Comparison of ENCODE assay signal across 8 mouse cellular contexts in the genomic region with DNA sequence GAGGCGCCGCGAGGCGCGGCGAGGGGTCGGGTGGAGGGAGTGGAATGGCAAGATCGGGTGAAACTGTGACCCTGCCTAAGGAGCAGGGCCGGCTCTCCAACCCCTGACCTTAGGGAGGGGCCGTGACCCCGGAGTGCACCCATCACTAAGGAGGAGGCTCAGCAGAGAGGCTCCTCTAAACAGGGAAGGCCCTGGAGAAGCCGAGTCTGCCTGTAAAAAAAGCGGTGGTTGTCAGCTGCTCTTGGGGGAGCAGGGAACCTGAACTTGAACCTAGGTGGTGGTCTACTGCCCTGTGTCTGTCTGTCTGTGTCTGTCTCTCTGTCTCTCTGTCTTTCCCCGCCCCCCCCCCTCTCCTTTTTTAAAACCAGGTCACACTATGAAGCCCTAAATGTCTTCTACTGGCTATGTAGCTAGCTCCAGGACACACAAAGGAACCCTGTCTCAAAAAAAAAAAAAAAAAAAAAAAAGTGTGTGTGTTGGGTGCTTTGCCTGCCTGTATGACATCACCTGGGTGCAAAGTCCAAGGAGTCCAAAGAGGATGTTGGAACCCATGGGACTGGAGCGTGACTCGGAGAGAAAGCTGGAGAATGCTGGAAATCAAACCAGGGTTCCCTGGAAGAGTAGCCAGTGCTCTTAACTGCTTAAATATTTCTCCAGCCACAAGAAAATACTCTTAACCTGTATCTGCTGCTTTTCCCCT. TPM values are rescaled to one million over a fixed set of nuclear protein-coding genes. Genes with fewer than 3 reads are reported as not detected.
DNase-seq lines count a peak whose midpoint lies in the region; ATAC-seq and TF ChIP-seq lines count a peak whose summit lies in the region.

No protein-coding gene starts in this region.

- ATAC-seq in activated CD4-positive, CD25-positive, alpha-beta regulatory T cell, adult 4 months: peak; percentile 8
- peak; percentile 61 for ATAC-seq in forebrain, postnatal 0 days
- no peak; the same call in 1 of the 2 replicates for ATAC-seq in midbrain, embryonic 11.5 days (ENCODE audit: low FRiP score)

- peak overlapping the region; percentile 98 for H3K27ac ChIP-seq in cerebellum, adult 2 months (ENCODE audit: insufficient read depth, low read length)
- peak overlapping the region; percentile 93 for H3K27ac ChIP-seq in forebrain, postnatal 0 days (ENCODE audit: low read depth, low read length)
- peak overlapping the region; percentile 69; the same call in 1 of the 2 replicates for H3K27ac ChIP-seq in midbrain, embryonic 11.5 days (ENCODE audit: low read depth, low read length)

- DNase-seq in cerebellum, adult 2 months: peak in 1 of 2 experiments; percentile 33
- DNase-seq in cerebellum, adult 11 months: no peak
- DNase-seq in forebrain, postnatal 0 days: no peak
- DNase-seq in kidney, postnatal 14 days: peak; percentile 82
- peak; percentile 97 for DNase-seq in midbrain, embryonic 11.5 days (ENCODE audit: low spot score, missing footprints)
- DNase-seq in frontal cortex, postnatal 36 days (ENCODE audit: low spot score in 2 of 2): no peak
- no peak for DNase-seq in left cerebral cortex, adult 9 months (ENCODE audit: low spot score in 2 of 2)

- WGBS in cerebellum, adult 2 months: 2% methylated on average over 16 of the region's 16 CpGs
- 12% methylated on average over 16 of the region's 16 CpGs for WGBS in forebrain, postnatal 0 days
- 12% methylated on average over 16 of the region's 16 CpGs for WGBS in midbrain, embryonic 11.5 days

- no peak for TF ChIP-seq POLR2A in cerebellum, adult 2 months (IDR thresholded peaks at IDR 0.05; ENCODE audit: borderline replicate concordance, insufficient read depth, low read length)

- H3K36me3 ChIP-seq in forebrain, postnatal 0 days (ENCODE audit: insufficient read depth): peaks cover 6% of the 10 kb centered on the region; the same call in 1 of the 2 replicates
- H3K36me3 ChIP-seq in midbrain, embryonic 11.5 days (ENCODE audit: control insufficient read depth, insufficient read depth, low read length): no peaks in the 10 kb centered on the region

- H3K9me3 ChIP-seq in forebrain, postnatal 0 days (ENCODE audit: low read length): no peaks in the 10 kb centered on the region
- H3K9me3 ChIP-seq in midbrain, embryonic 11.5 days (ENCODE audit: control insufficient read depth, low read length): no peaks in the 10 kb centered on the region

- peak overlapping the region; percentile 90 for H3K4me2 ChIP-seq in forebrain, postnatal 0 days (ENCODE audit: low read depth)
- H3K4me2 ChIP-seq in midbrain, embryonic 11.5 days: peak overlapping the region; percentile 72

- peak overlapping the region; percentile 99 for H3K9ac ChIP-seq in forebrain, postnatal 0 days
- peak overlapping the region; percentile 98 for H3K9ac ChIP-seq in midbrain, embryonic 11.5 days (ENCODE audit: low read length)

- no peak for TF ChIP-seq CTCF in cerebellum, adult 2 months (IDR thresholded peaks at IDR 0.05; ENCODE audit: borderline replicate concordance, insufficient read depth, low read depth, low read length)
- TF ChIP-seq CTCF in forebrain, postnatal 0 days (IDR thresholded peaks at IDR 0.05; ENCODE audit: low read depth): no peak

- peaks cover 14% of the 10 kb centered on the region; the same call in 1 of the 2 replicates for H3K4me1 ChIP-seq in cerebellum, adult 2 months (ENCODE audit: control insufficient read depth, insufficient read depth, low read length)
- H3K4me1 ChIP-seq in forebrain, postnatal 0 days (ENCODE audit: insufficient read depth): peaks cover 14% of the 10 kb centered on the region; the same call in 1 of the 2 replicates
- peaks cover 8% of the 10 kb centered on the region; the same call in 1 of the 2 replicates for H3K4me1 ChIP-seq in midbrain, embryonic 11.5 days (ENCODE audit: control insufficient read depth, insufficient read depth, low read length)

- no peaks in the 10 kb centered on the region for H3K27me3 ChIP-seq in cerebellum, adult 2 months (ENCODE audit: control insufficient read depth, insufficient read depth, low read length)
- no peaks in the 10 kb centered on the region for H3K27me3 ChIP-seq in forebrain, postnatal 0 days (ENCODE audit: insufficient read depth, low read length)
- H3K27me3 ChIP-seq in midbrain, embryonic 11.5 days (ENCODE audit: control insufficient read depth, insufficient read depth, low read length): no peaks in the 10 kb centered on the region

- H3K4me3 ChIP-seq in cerebellum, adult 2 months (replicated peaks; ENCODE audit: insufficient read depth, low read depth, low read length): peak overlapping the region; percentile 95
- H3K4me3 ChIP-seq in forebrain, postnatal 0 days (ENCODE audit: low read depth, low read length): peak overlapping the region; percentile 59
- peak overlapping the region; percentile 74 for H3K4me3 ChIP-seq in midbrain, embryonic 11.5 days (ENCODE audit: low read depth, low read length)

RNA-seq across cellular contexts. Expression of a gene that starts 13.5 kb away (rescaled TPM):
- polyA plus RNA-seq in cerebellum, adult 2 months (2012; rRNA removed): 278 and 280 TPM in 2 replicates
- polyA plus RNA-seq in activated CD4-positive, CD25-positive, alpha-beta regulatory T cell, adult 4 months (2017; shearing (Covaris generic)): 100 to 1,000 TPM; 119 to 121 TPM
- 156 and 190 TPM in 2 replicates for total RNA-seq in forebrain, postnatal 0 days (2014; rRNA removed)
- 248 and 283 TPM in 2 replicates for polyA plus RNA-seq in forebrain, postnatal 0 days (2015; fragmentation: Nextera tagmentation; extraction: Ambion mirVana)
- 200 and 204 TPM in 2 replicates for polyA plus RNA-seq in midbrain, embryonic 11.5 days (2014; fragmentation: Nextera tagmentation; extraction: Ambion mirVana)

RNA-seq across cellular contexts. Expression of a gene that starts 13.6 kb away (rescaled TPM):
- polyA plus RNA-seq in cerebellum, adult 2 months (2012; rRNA removed): 33.1 and 33.7 TPM in 2 replicates
- polyA plus RNA-seq in activated CD4-positive, CD25-positive, alpha-beta regulatory T cell, adult 4 months (2017; shearing (Covaris generic)): 10 to 100 TPM; 34.3 to 37.8 TPM
- total RNA-seq in forebrain, postnatal 0 days (2014; rRNA removed): 49.5 and 59.4 TPM in 2 replicates
- 54.3 and 60.3 TPM in 2 replicates for polyA plus RNA-seq in forebrain, postnatal 0 days (2015; fragmentation: Nextera tagmentation; extraction: Ambion mirVana)
- 45.3 and 48.8 TPM in 2 replicates for polyA plus RNA-seq in midbrain, embryonic 11.5 days (2014; fragmentation: Nextera tagmentation; extraction: Ambion mirVana)

RNA-seq across cellular contexts. Expression of a gene that starts 22.0 kb away (rescaled TPM):
- 91.1 and 95.2 TPM in 2 replicates for polyA plus RNA-seq in cerebellum, adult 2 months (2012; rRNA removed)
- 10 to 100 TPM; 44.5 to 53.3 TPM for polyA plus RNA-seq in activated CD4-positive, CD25-positive, alpha-beta regulatory T cell, adult 4 months (2017; shearing (Covaris generic))
- 74.5 and 83.7 TPM in 2 replicates for total RNA-seq in forebrain, postnatal 0 days (2014; rRNA removed)
- polyA plus RNA-seq in forebrain, postnatal 0 days (2015; fragmentation: Nextera tagmentation; extraction: Ambion mirVana): 56.9 and 72.2 TPM in 2 replicates
- polyA plus RNA-seq in midbrain, embryonic 11.5 days (2014; fragmentation: Nextera tagmentation; extraction: Ambion mirVana): 99.8 and 103 TPM in 2 replicates

RNA-seq across cellular contexts. Expression of a gene that starts 32.5 kb away (rescaled TPM):
- 234 and 254 TPM in 2 replicates for polyA plus RNA-seq in cerebellum, adult 2 months (2012; rRNA removed)
- 1 to 10 TPM in 1 of 2 experiments, under 1 TPM in 1; 0.89 to 1.5 TPM for polyA plus RNA-seq in activated CD4-positive, CD25-positive, alpha-beta regulatory T cell, adult 4 months (2017; shearing (Covaris generic))
- 201 and 252 TPM in 2 replicates for total RNA-seq in forebrain, postnatal 0 days (2014; rRNA removed)
- polyA plus RNA-seq in forebrain, postnatal 0 days (2015; fragmentation: Nextera tagmentation; extraction: Ambion mirVana): 185 and 189 TPM in 2 replicates
- 12.3 and 13.1 TPM in 2 replicates for polyA plus RNA-seq in midbrain, embryonic 11.5 days (2014; fragmentation: Nextera tagmentation; extraction: Ambion mirVana)

Comparison
In these comparisons a context has a peak if more than half of its experiments do, and no peak if none do; other contexts are left out.
1. DNase-seq: peak in kidney, postnatal 14 days (single experiment) and midbrain, embryonic 11.5 days (single experiment); none in cerebellum, adult 11 months (single experiment), forebrain, postnatal 0 days (single experiment), frontal cortex, postnatal 36 days (0 of 2) and left cerebral cortex, adult 9 months (0 of 2).
2. Peak in every context shown above with its lines, with median percentiles within 50 percentile points of each other: H3K27ac ChIP-seq and H3K4me3 ChIP-seq.